Mouse (Mus musculus): ENCODE data around the gene Mfn1.

Gene Mfn1

DNA sequence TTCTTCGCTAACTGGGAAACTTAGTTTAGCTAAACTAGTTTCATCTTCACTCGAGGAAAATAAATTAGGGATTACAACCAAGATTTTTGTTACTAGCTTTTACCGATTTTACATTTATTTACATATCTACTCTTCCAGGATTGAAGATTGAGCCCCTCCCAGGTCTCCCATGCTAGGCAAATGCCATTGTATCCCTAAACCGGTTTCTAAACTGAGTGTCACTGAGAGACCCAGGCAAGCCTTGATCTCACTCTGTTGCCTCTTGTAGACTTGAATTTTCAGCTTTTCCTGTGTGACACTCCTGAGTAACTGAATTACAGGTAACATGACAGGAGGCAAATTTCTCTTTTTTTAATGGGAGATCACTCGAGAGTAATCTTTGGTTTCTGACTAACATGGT lies 776 bp downstream of the Mfn1 start:
- H3K4me1 ChIP-seq (replicated peaks; ENCODE audit: low read depth, low read length), result peaks cover 27% of the 10 kb centered on the region
- peak overlapping the region; percentile 93 for H3K4me3 ChIP-seq (replicated peaks; ENCODE audit: low read length)
- peaks cover 21% of the 10 kb centered on the region for H3K36me3 ChIP-seq (ENCODE audit: insufficient read depth, low read length)
- no peak for TF ChIP-seq POU5F1 (IDR thresholded peaks at IDR 0.05; ENCODE audit: borderline replicate concordance, low read length)
- no peaks in the 10 kb centered on the region for H3K27me3 ChIP-seq (ENCODE audit: insufficient read depth, low read length)
- peaks cover 23% of the 10 kb centered on the region for H3K9me3 ChIP-seq (ENCODE audit: low read length)

DNA sequence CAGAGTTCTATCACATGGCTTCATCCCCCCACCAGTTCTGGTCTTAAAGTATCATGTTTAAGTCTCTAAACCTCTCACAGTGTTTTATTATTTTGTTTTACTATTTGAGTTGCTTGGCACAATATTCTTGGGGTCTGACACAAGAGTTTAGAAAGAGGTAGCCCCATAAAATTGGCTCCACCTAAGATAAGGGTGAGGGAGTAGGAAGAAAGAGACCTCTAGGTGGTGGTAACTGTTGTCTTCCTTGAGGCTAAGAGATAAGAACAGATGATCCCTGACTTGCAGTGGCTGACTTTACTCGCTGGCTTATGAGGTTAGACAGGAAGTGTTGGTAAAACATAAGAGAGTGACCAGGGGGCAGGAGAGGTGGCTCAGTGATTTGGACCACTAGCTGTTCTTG lies 6.4 kb downstream of the Mfn1 start:
- no peaks in the 10 kb centered on the region for H3K9me3 ChIP-seq (ENCODE audit: low read length)
- H3K4me1 ChIP-seq (replicated peaks; ENCODE audit: low read depth, low read length), result peaks cover 13% of the 10 kb centered on the region
- H3K4me3 ChIP-seq (replicated peaks; ENCODE audit: low read length), result no peak overlapping the region
- no peak for TF ChIP-seq NANOG (IDR thresholded peaks at IDR 0.05; ENCODE audit: borderline replicate concordance, low read length)
- no peak for TF ChIP-seq CTCF (conservative IDR thresholded peaks at IDR 0.05; ENCODE audit: low read length)
- TF ChIP-seq POU5F1 (IDR thresholded peaks at IDR 0.05; ENCODE audit: borderline replicate concordance, low read length), result no peak
- no peaks in the 10 kb centered on the region for H3K27me3 ChIP-seq (ENCODE audit: insufficient read depth, low read length)
- H3K36me3 ChIP-seq (ENCODE audit: insufficient read depth, low read length), result peaks cover 57% of the 10 kb centered on the region

DNA sequence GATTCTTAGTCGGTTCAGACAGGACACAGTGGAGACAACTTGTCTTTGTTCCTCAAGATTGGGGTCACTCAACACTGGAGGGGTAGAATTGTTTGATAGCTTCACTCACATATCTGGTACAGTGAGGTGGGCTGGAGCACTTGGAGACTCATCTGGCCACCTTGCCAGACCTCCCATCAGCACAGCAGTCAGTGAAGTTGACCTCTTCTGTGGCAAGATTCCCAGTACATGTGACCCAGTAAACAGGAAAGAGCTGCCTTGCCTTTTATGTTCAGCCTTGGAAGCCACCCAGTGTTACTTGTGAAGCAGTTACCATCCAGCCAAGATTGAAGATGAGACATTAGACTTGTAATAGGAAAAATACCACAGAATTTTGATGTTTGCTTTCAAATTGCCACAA lies 8.3 kb downstream of the Mfn1 start:
- H3K36me3 ChIP-seq (ENCODE audit: insufficient read depth, low read length), result peaks cover 57% of the 10 kb centered on the region
- no peaks in the 10 kb centered on the region for H3K4me1 ChIP-seq (replicated peaks; ENCODE audit: low read depth, low read length)
- no peaks in the 10 kb centered on the region for H3K27me3 ChIP-seq (ENCODE audit: insufficient read depth, low read length)
- H3K4me3 ChIP-seq (replicated peaks; ENCODE audit: low read length), result no peak overlapping the region
- H3K9me3 ChIP-seq (ENCODE audit: low read length), result no peaks in the 10 kb centered on the region
- no peak for TF ChIP-seq CTCF (conservative IDR thresholded peaks at IDR 0.05; ENCODE audit: low read length)
- no peak for TF ChIP-seq NANOG (IDR thresholded peaks at IDR 0.05; ENCODE audit: borderline replicate concordance, low read length)
- TF ChIP-seq POU5F1 (IDR thresholded peaks at IDR 0.05; ENCODE audit: borderline replicate concordance, low read length), result no peak

DNA sequence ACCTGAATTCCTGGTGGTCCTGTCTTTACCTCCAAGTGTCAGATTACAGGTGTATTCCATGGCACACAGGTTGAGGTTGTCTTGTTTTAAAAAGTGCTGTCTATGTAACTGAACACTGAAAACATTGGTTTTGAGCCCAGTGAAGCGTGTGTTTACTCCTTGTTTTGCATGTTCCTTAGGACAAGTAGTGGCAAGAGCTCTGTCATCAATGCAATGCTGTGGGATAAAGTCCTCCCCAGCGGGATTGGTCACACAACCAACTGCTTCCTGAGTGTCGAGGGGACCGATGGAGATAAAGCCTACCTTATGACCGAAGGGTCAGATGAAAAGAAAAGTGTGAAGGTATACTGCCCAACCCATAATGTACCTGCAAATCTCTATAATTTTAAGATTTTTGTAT lies 8.8 kb downstream of the Mfn1 start:
- TF ChIP-seq CTCF (conservative IDR thresholded peaks at IDR 0.05; ENCODE audit: low read length), result no peak
- no peak for TF ChIP-seq NANOG (IDR thresholded peaks at IDR 0.05; ENCODE audit: borderline replicate concordance, low read length)
- TF ChIP-seq POU5F1 (IDR thresholded peaks at IDR 0.05; ENCODE audit: borderline replicate concordance, low read length), result no peak
- Histone ChIP-seq H3K36me3 (ENCODE audit: insufficient read depth, low read length) (peaks cover 59% of the 10 kb centered on the region), H3K9me3 (ENCODE audit: low read length) (no peaks in the 10 kb centered on the region), H3K4me1 (replicated peaks; ENCODE audit: low read depth, low read length) (no peaks in the 10 kb centered on the region), H3K4me3 (replicated peaks; ENCODE audit: low read length) (no peak overlapping the region), H3K27me3 (ENCODE audit: insufficient read depth, low read length) (no peaks in the 10 kb centered on the region)

DNA sequence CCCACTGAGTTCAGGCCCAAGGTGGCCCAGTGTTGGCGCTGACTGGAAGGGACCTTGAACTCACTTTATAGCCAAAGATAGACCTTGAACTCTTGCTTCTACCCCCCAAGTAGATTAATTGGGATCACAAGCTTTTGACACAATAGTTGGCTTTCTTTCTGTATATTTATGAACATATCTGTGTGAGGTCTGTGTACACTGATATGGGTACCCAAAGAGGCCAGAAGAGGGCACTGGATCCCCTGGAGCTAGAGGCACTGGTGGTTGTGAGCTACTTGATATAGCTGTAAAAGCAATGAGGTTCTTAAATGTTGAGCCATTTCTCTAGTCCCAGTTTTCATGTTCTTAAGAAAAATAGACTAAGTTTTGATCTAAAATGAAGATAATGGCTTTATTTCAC lies 23.8 kb downstream of the Mfn1 start:
- Histone ChIP-seq H3K4me1 (replicated peaks; ENCODE audit: low read depth, low read length) (no peaks in the 10 kb centered on the region), H3K36me3 (ENCODE audit: insufficient read depth, low read length) (peaks cover 32% of the 10 kb centered on the region), H3K9me3 (ENCODE audit: low read length) (no peaks in the 10 kb centered on the region), H3K4me3 (replicated peaks; ENCODE audit: low read length) (no peak overlapping the region), H3K27me3 (ENCODE audit: insufficient read depth, low read length) (no peaks in the 10 kb centered on the region)
- TF ChIP-seq POU5F1 (IDR thresholded peaks at IDR 0.05; ENCODE audit: borderline replicate concordance, low read length) (no peak), CTCF (conservative IDR thresholded peaks at IDR 0.05; ENCODE audit: low read length) (0 out of 2 replicates have a peak, but pooled peaks have one; percentile 11), NANOG (IDR thresholded peaks at IDR 0.05; ENCODE audit: borderline replicate concordance, low read length) (no peak)

DNA sequence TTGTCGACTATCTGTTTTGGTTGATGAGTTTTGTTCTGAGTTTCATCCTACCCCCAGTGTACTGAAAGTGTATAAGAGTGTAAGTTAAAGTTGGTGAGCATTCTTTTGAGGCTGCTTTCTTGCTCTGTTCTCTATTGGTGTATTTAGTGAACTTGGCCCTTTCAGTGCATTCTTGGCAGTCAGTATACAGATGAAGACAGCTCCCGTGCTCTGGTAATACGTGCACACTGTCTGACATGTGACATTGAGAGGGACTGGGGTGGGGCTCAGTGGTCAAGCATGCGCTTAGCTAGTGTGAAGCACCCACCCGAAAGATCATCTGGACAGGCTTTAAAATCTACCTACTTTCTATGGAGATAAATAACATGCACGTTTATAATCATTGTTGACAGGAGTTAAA lies 34.1 kb downstream of the Mfn1 start:
- no peak overlapping the region for H3K4me3 ChIP-seq (replicated peaks; ENCODE audit: low read length)

DNA sequence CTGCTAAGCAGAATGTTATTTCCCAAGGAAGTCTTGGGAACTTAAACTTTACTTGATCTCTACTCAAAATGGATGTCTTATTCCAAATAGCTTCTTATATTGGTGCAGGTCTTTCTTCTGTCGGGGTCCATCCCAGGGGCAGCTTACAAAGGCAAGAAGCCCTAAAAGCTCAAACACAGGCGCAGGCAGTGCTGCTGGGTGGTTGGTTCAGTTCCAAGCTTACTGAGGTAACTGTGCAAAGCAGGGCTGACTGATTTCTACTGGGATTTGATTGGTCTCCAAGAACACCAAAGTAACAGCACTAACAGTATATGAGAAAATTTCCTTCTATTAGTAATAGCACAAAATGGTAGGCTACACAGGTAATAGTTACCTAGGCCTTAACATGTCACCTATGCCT lies 43.8 kb downstream of the Mfn1 start:
- peaks cover 4% of the 10 kb centered on the region for H3K9me3 ChIP-seq (ENCODE audit: low read length)
- H3K27me3 ChIP-seq (ENCODE audit: insufficient read depth, low read length), result no peaks in the 10 kb centered on the region

More for the DNA sequence above, 34.1 kb downstream of the Mfn1 start:
- Histone ChIP-seq H3K4me1 (replicated peaks; ENCODE audit: low read depth, low read length) (no peaks in the 10 kb centered on the region), H3K9me3 (ENCODE audit: low read length) (peaks cover under 1% of the 10 kb centered on the region), H3K36me3 (ENCODE audit: insufficient read depth, low read length) (peaks cover 54% of the 10 kb centered on the region), H3K27me3 (ENCODE audit: insufficient read depth, low read length) (no peaks in the 10 kb centered on the region)
- no peak for TF ChIP-seq NANOG (IDR thresholded peaks at IDR 0.05; ENCODE audit: borderline replicate concordance, low read length)
- no peak for TF ChIP-seq CTCF (conservative IDR thresholded peaks at IDR 0.05; ENCODE audit: low read length)
- TF ChIP-seq POU5F1 (IDR thresholded peaks at IDR 0.05; ENCODE audit: borderline replicate concordance, low read length), result no peak

DNA sequence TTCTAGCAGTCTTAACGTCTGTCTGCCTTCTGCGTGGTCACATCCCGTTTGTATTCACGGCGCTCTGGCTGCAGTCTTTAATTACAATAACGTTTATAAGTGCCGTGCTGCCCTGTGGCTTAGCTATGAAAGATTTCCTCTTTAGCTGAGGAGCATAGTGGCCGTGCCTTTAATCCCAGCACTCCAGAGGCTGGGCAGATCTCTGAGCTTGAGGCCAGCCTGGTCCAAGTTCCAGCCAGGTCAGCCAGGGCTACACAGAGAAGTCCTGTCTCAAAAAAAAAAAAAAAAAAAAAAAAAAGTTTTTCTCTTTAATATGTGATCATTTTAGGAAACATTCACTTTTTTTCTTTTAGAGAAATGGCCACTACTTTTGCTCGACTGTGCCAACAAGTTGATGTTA lies 44.6 kb downstream of the Mfn1 start:
- Histone ChIP-seq H3K9me3 (ENCODE audit: low read length) (no peaks in the 10 kb centered on the region), H3K27me3 (ENCODE audit: insufficient read depth, low read length) (no peaks in the 10 kb centered on the region), H3K4me3 (replicated peaks; ENCODE audit: low read length) (no peak overlapping the region), H3K4me1 (replicated peaks; ENCODE audit: low read depth, low read length) (peaks cover 34% of the 10 kb centered on the region), H3K36me3 (ENCODE audit: insufficient read depth, low read length) (peaks cover 26% of the 10 kb centered on the region)
- no peak for TF ChIP-seq NANOG (IDR thresholded peaks at IDR 0.05; ENCODE audit: borderline replicate concordance, low read length)
- TF ChIP-seq CTCF (conservative IDR thresholded peaks at IDR 0.05; ENCODE audit: low read length), result no peak
- no peak for TF ChIP-seq POU5F1 (IDR thresholded peaks at IDR 0.05; ENCODE audit: borderline replicate concordance, low read length)

More for the DNA sequence above, 43.8 kb downstream of the Mfn1 start:
- H3K4me1 ChIP-seq (replicated peaks; ENCODE audit: low read depth, low read length), result peaks cover 28% of the 10 kb centered on the region
- TF ChIP-seq NANOG (IDR thresholded peaks at IDR 0.05; ENCODE audit: borderline replicate concordance, low read length) (no peak), CTCF (conservative IDR thresholded peaks at IDR 0.05; ENCODE audit: low read length) (no peak), POU5F1 (IDR thresholded peaks at IDR 0.05; ENCODE audit: borderline replicate concordance, low read length) (no peak)
- peaks cover 32% of the 10 kb centered on the region for H3K36me3 ChIP-seq (ENCODE audit: insufficient read depth, low read length)
- H3K4me3 ChIP-seq (replicated peaks; ENCODE audit: low read length), result no peak overlapping the region

DNA sequence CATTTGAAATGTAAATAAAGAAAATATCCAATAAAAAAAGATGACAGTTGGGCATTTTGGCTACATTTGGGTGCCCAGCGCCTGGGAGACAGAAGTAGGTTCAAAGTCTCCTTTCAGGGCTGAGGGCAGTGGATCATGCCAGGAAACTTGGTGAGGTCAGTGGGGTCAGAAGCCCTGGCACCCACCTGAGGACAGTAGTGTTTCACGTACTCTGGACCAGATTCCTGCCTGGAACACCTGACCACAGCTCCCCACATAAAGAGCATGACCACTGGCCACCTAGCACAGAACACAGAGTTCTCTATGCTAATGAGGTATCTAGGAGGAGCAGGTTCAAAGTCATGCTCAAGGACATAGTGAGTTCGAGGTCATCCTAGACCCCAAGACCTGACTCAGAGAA lies 45.9 kb downstream of the Mfn1 start:
- H3K27me3 ChIP-seq (ENCODE audit: insufficient read depth, low read length), result no peaks in the 10 kb centered on the region
- no peaks in the 10 kb centered on the region for H3K9me3 ChIP-seq (ENCODE audit: low read length)
- H3K4me3 ChIP-seq (replicated peaks; ENCODE audit: low read length), result no peak overlapping the region
- H3K36me3 ChIP-seq (ENCODE audit: insufficient read depth, low read length), result peaks cover 16% of the 10 kb centered on the region
- peaks cover 35% of the 10 kb centered on the region for H3K4me1 ChIP-seq (replicated peaks; ENCODE audit: low read depth, low read length)
- TF ChIP-seq NANOG (IDR thresholded peaks at IDR 0.05; ENCODE audit: borderline replicate concordance, low read length) (no peak), CTCF (conservative IDR thresholded peaks at IDR 0.05; ENCODE audit: low read length) (no peak), POU5F1 (IDR thresholded peaks at IDR 0.05; ENCODE audit: borderline replicate concordance, low read length) (no peak)

Data from E14TG2a.4 (cell line).